Mouse (Mus musculus) left cerebral cortex, adult 9 months (tissue): ENCODE data around the gene Gm10058.
"Not testable (repeated sequence)": the region's sequence is repeated elsewhere in the genome, so short reads cannot be mapped to it uniquely, and the experiment has no call there.

Source experiments
- DNase-seq, 2 experiments: peaks; one replicate each; pipeline ENCODE4 v3.0.0; 2022; ENCODE audit warnings: low spot score in 2 of 2

The Gm10058 gene

GRCm38 (mm10) chrX:27946785-27947184 lies at the start of gene Gm10058:
Gm10058 (minus strand) TSS chrX:27946885.
- not testable (repeated sequence) for DNase-seq
